Mouse (Mus musculus) testis, adult 2 months (tissue): ENCODE results near the gene Mpv17.

Experiments used
- CTCF ChIP-seq: fragments of 200-500 bp; IDR thresholded peaks from 2 replicates; pipeline ENCODE4 v1.5.1; 2012; ENCODE audit warnings: low read depth, mild to moderate bottlenecking, inconsistent platforms, low read length, moderate library complexity; ENCODE audit not compliant: control insufficient read depth, insufficient read depth, insufficient replicate concordance
- POLR2A ChIP-seq: fragments of 200-500 bp; IDR thresholded peaks from 2 replicates; pipeline ENCODE4 v1.6.1; 2012; ENCODE audit warnings: low read depth, mild to moderate bottlenecking, inconsistent platforms, low read length, moderate library complexity; ENCODE audit not compliant: control insufficient read depth

GRCm38 (mm10) chr5:31164878-31165277 is 10.8 kb upstream of the Mpv17 start:
- TF ChIP-seq CTCF = no peak
- TF ChIP-seq POLR2A = no peak
